Mouse (Mus musculus): ENCODE data around the gene Bcar3.
A peak's percentile ranks its signal among the peaks of the same experiment; 100 is the strongest.

Gene Bcar3

DNA sequence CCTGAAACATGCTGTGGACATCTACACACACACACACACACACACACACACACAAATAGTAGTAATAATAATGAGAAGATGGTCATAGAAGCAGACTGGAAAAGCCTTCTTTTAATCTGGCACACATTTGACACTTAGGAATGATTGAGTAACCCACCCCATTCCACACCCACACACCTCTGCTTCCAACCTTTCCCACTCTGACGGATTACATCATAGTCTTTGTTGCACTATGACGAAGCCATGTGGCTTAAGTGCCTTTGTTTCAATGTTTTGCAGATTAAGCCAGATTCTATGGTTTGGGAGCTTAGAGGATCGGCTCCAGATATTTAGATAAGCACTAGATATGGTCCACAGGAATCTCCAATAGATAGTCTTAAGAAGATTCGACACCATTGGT is 42.1 kb downstream of the Bcar3 start:
- no peak for DNase-seq (ENCODE audit: low spot score in 2 of 2)

DNA sequence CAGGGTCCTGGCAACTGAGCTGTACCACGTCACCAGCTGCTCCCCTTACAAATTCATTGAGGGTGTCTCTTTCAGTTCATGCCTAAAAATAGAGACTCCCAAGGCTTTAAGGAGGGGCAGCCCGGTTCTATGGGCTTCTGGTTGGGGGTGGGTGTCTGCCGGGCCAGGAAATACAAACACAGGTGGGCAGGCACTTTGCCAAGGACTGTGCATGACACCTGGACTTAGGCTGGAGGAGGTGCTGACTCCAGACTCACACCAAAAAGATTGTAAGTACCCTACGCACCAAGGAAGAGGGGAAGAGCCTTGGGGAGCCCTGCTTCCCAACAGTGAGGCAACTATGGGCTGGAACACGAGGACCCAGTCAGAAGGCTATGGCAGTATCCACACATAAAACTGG is 44.1 kb downstream of the Bcar3 start:
- no peak for DNase-seq (ENCODE audit: low spot score in 2 of 2)

DNA sequence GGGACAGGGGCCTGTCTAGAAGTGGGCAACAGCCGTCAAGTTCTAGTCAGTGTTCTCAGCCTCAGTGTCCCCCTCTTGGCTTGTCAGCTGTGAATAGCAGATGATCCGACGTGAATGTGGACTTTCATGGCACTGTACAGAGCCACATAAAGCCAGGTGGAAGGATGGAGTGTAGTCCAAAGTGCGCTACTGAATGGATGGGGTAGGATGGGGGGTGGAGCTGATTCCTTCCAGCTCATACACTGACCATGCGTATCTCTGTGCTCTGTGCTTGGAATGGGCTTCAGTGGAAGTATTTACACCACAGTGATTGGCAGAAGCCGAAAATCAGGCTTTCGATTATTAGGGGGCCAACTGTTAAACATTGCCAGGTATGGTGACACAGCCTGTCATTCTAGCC is 45.0 kb downstream of the Bcar3 start:
- no peak for DNase-seq (ENCODE audit: low spot score in 2 of 2)

DNA sequence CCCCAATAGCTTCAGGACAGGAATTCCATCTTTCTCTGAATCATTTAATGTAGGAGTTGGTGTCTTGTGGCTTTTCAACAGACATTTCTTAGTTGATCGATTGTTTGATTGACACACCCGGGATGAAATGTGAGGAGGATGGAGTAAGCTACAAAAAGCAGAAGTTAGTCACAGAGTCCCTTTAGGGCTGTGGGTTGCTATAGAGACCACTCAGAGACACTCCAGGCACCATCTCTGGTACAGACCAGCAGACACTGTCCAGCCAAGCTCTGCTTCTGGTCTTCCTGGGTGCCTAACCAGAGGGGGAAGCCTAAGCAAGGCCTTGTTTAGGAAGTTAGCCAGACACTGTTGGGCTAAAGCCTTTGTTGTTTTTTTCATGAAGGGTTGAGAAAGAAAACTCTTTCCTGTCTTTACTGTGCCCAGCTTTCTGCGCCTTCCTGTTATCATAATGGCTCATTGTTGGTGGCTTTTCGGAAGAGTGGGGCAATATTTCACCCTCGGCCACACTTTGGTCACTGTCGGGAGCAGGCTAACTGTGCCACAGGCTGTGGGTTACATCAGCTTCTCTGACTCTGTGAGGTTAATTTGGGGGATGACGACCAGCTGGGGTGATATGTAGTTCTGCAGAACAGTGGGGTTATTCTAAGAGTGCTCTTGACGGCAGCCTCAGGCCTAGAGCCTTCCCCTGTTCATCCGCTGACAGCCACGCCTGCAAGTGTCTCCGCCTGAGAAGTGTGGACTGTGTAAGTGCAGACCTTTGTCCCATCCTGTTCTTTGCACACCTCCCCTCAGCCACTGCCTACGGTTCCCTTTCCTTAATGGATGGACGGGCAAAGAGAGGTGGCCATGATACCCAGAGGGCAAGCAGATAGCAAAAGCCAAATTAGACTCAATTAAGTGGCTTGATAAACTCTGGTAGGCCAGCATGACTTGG is 46.5 kb downstream of the Bcar3 start:
- DNase-seq (ENCODE audit: low spot score in 2 of 2), result no peak

DNA sequence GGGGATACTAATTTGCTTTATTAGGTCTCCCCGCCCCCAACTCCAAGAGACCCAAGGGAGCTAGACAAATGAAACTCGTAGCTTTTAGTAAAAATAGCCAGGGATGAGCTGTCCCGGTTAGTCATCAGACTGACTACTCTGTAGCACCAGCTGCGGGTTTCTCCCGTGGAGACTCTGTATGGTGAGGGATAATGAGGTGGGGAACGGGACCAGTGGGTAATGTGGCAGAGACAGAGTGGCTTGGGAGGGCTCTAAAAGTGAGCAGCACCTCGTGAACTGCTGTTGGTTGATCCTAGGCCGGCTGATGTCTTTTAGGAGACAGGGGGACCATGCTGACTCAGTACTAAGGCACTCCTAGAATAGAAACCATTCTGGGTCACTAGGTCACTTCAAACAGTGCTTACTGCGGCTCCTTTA is 49.5 kb downstream of the Bcar3 start:
- no peak for DNase-seq (ENCODE audit: low spot score in 2 of 2)

DNA sequence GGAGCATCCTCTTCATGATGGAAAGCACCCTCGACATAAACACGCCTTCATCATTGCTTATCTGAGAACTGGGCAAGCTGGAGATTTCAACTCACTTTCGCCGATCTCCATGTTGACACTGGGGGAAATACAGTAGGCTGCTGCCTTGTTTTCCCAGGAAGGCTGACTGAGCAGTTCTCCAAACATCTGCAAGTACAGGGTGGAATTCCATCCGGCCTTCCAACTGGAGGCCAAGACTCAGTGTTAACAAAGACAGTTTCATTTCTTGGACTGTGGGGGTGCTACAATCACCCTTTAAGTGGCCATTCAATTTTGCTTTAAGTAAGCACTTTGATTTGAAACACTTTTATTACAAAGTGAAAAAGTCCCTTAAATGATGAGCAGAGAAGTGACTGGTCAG is 50.4 kb downstream of the Bcar3 start:
- no peak for DNase-seq (ENCODE audit: low spot score in 2 of 2)

DNA sequence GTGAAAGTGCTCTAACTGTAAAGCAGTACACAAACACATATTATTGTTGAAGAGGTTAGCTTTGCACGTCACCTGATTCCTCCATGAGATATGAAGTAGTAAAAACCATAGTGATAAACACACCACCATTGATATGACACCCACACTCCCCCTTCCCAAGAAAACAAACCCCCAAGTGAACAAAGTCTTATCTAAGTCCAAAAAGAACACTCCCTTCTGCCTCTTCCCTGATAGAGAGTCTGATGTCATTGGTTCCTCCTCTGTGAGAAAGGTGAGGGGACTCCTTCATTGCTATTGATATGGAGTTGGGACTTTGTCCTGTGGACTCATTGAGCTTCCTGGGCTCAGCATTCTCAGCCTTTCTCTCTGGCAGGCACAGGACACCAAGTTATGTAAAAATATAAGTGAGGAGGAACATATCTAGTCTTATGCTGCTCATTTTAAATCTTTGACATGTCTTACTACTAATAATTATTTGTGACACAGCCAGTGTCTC is 52.1 kb downstream of the Bcar3 start:
- no peak for DNase-seq (ENCODE audit: low spot score in 2 of 2)

DNA sequence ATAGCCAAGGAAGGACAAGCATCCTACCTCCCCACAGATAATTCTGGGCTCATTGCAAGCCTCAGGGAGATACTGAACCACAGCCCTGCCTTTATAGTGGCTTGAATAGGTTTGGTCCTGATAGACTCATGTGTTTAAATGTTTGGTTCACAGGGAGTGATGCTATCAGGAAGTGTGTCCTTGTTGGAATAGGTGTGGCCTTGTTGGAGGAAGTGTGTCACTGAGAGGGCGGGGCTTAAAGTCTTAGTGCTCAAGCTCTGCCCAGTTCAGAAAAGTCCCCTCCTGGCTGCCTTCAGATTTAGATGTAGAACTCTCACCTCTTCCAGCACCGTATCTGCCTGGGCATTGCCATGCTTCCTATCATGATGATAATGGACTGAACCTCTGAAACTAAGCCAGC is 52.7 kb downstream of the Bcar3 start:
- DNase-seq (ENCODE audit: low spot score in 2 of 2), result no peak

DNA sequence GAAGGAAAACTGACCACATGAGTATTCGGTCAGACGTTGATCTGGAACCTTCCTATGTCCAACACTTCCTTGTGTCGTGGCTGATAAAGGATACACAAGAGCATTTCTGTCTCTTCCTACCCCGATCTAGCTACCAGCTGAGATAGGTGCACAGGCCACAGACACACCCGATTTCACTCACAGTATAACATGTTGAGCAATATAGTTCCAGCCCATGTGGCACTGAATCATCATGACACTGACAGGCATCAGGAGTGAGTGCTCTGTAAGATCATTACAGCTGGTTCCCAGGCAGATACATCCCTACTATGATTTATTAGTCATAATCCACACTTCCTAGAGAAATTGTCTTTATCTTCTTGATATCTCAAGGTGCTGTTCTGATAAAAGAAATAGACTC is 54.7 kb downstream of the Bcar3 start:
- DNase-seq (ENCODE audit: low spot score in 2 of 2), result no peak

DNA sequence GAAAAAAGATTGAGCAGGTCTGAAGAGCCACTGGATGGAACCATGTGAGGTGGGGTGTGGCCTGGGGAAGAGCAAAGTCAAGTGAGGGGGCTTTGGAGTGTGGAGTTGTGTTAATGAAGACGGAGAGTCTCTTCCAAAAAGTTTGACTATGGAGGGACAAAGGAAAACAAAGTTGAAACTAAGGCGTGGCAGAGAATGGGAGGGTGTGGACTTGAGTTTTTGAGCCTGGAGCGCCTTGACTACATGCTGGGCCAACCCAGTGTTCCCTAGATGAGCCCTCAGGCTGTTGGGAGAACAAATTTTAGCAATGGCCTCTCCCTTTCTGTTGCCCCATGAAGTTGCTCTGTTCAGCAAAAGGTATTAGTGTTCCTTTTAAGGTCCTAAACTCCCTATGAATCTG is 58.9 kb downstream of the Bcar3 start:
- no peak for DNase-seq (ENCODE audit: low spot score in 2 of 2)

DNA sequence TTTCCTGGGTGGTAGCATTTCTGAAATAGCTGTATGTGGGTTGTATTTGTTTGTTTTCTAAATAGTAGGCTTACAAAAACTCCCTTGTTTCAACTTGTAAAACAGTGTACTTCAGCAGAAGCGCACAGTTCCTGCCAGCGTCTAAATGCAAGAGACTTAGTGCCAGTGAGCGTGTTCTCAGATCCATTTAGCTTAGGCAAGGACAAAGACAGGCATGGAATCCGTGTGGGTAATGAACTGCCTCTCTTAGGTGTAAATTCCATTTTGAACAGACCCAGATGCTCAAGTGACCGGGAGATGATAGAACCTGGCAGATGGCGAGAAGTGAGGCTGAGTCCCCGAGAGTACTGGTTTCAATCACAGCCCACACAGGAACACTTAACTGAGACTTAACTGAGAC is 65.5 kb downstream of the Bcar3 start:
- DNase-seq (ENCODE audit: low spot score in 2 of 2), result no peak

DNA sequence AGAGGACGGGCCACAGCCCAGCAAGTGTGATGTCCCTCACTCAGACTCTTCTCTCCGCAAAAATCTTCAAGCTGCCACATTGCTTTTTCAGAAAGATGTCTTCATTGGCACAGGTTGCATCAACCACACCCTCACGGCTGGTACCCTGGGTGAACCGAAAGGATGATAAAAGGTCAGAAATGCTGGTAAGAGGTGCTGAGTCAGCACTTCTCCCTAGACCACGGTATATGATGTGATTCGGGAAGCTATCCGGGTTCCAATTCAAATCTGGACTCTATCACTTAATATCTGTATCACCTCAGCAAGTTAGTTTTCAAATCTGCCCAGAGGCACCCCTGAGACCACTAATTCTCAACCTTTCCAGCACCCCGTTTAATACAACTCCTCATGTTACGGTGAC is 66.0 kb downstream of the Bcar3 start:
- DNase-seq (ENCODE audit: low spot score in 2 of 2), result no peak

DNA sequence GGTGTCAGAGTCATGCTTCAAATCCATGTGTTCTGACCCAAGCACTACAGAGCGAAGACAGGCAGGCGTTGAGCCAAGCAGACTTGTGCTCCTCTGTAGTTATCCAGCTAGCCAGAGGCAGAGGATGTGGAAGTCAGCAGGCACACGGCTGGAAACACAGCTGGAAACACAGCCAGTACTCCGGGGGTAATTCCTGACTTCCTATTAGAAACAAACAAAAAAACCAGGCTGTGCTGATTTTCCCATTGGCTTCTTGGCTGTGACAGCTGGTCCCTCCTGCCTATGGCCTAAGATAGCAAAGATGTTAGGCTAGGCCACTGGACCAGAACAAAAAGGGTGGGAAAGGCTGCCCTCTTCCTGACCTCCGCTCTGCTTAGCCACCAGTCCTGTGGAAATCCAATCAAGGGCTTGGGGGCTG is 66.8 kb downstream of the Bcar3 start:
- peak; percentile 54 to 82 for DNase-seq (ENCODE audit: low spot score in 2 of 2)

DNA sequence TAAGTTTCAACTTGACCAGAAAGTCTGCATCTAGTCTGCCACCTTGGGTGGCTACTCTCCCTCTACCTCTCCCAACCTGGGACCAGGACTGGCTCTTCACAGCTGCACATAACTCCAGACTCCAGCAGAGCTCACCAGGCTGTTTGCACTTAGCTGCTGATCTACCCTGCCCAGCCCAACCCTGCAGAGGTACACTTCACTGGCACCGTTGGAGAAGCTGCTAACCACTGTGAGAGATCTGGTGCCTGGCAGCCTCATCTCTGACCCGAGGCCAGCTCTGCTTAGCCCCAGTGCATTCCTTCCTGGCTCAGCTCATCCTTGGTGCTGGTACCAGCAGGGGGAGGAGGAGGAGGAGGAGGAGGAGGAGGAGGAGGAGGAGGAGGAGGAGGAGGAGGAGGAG is 68.8 kb downstream of the Bcar3 start:
- DNase-seq (ENCODE audit: low spot score in 2 of 2), result peak; percentile 11 to 20

DNA sequence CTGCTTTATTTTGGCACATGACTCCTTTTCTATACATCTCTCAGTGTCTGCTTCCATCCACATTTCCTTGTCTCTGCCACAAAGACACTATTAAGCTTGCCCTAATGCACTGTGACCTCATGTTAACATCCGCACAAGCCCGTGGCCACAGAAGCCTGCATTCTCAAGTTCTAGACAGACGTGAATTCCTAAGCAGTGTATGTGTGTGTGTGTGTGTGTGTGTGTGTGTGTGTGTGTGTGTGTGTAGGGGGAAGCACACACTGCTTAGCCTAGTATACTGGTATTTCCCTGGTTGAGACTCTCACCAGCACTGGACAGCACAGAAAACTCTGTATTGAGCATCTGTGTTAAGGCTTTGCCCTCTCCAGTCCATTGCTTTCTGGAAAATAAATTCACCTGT is 70.6 kb downstream of the Bcar3 start:
- DNase-seq (ENCODE audit: low spot score in 2 of 2), result no peak

DNA sequence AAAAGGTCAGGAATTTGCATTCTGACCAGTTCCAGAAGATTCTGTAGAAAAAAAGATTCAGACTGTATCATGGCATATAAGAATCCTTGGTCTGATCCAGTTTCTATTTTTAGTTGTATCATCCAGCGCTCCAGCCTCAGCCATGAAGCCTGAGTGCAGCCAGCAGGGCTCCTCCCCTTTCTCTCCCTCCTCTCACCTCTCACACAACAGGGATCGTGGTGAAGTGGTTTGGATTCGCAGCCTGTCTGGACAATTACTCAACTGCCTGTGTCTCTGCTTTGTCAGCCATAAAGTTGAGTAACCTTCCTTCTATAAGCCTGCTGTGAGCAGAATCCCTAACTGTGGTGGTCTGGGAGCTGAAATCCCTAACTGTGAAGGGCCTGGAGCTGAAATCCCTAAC is 71.4 kb downstream of the Bcar3 start:
- DNase-seq (ENCODE audit: low spot score in 2 of 2), result peak; percentile 41 to 52

DNA sequence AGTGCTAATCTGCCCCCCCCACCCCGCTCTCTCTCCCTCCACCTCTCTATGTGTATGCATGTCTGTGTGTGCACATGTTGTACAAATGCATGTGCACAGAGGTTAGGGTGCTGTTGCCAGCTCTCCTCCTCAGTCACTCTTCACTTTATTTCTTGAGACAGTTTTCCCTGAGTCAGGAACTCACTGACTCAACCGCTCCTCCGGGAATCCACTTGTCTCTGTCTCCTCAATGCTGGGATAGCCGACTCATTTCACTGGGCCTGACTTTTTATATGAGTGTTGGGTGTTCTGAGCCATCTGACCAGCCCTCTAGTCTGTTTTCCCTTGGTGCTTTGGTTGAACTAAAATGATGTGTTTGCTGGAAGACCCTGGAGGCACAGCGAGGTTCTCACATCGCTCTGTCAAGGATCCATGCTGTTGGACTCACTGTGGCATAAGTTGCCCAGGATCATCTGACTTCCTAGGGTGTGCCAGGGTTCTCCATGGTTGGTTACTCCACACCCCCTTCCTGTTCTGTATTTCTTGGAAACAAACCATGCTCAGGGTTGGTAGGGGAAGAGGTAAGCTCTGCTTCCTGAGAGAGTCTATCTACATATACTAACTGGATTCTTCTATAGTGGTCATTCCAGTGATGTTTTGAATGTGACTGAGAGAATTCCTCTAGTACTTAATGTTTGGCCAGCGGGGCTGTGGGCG is 77.9 kb downstream of the Bcar3 start:
- DNase-seq (ENCODE audit: low spot score in 2 of 2), result no peak

DNA sequence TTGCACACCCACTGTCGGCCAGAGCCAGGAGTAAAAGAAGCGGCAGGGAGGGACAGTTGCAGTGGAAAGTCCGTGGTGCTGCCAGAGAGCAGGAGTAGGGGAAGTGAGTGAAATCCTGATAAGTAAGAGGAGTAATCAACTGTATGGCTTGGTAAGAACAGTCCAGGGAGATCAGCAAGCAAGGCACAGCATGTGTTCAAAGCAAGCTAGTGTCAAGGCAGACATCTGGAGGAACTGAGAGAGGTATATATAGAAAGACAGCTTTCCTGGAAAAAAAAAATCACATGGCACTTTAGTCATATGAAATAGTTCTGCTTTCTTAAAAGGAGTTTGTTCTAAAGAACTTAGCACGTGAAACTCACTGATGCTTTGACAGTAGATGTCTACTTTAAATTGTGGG is 78.7 kb downstream of the Bcar3 start:
- DNase-seq (ENCODE audit: low spot score in 2 of 2), result no peak

DNA sequence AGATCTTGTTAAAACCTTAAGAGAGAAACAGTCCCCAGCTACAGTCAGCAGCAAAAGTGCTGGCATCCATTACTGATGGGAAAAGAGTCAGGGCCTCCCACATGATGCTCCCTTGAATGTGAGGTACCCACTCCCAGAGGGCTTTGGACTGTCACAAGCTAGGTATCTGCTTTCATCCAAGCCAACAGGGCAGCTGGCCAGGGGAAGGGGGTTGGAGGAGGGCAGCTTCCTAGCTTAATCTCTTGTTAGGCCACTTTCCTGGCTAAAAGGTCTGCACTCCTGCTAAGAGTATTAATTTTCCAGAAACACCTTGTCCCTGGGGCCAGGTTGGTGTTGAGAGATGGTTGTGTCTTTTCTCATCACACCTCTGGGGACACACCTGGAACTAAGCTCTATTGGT is 82.1 kb downstream of the Bcar3 start:
- no peak for DNase-seq (ENCODE audit: low spot score in 2 of 2)

DNA sequence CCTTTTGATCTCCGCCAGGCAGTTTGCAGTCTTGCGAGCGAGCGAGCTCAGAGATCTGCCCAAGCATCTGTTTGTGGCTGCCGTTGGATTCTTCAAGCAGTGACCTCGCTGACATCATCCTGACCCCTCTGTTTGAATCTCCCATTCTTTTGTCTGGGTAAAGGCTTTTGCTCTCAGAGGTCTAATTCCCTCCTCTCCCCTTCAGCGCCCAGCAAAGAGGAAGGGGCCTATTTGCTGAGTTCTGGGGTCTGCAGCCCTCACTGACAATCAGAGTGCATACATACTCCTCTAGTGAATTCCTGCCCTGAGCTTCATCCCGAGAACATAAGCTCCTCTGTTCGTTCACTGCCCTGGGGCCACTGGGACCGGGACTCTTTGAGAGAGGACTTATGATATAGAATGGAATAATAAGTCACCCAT is 82.5 kb downstream of the Bcar3 start:
- DNase-seq (ENCODE audit: low spot score in 2 of 2), result no peak

DNA sequence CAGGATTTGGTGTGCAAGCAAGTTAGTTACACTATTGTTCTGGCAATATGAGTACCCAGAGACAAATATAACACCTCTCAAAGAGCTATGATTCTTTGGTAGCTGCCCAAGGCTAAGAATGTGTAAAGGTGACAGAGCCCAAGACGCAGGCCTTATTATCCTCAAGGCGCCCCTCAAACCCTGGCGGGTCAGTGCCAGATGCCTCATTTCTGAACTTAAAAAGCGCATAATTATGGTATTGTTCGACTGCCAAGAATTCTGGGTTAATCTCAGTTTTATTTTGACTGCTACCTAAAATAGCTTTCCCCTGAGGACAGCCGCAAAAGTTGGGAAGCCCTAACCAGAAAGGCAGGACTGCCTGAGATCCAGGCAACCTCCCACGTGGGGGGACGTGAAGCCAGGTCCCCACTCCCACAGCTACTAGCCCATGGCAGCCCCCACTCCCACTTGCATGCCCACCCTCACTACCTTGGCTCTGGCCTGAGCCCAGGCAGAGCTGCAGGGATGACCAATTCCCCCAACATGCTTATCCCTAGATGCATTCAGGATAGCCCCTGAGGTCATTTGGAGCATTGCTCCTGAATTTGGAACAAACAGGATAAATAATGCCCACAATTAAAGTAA is 83.0 kb downstream of the Bcar3 start:
- DNase-seq (ENCODE audit: low spot score in 2 of 2), result peak in 1 of 2 experiments; percentile 5

DNA sequence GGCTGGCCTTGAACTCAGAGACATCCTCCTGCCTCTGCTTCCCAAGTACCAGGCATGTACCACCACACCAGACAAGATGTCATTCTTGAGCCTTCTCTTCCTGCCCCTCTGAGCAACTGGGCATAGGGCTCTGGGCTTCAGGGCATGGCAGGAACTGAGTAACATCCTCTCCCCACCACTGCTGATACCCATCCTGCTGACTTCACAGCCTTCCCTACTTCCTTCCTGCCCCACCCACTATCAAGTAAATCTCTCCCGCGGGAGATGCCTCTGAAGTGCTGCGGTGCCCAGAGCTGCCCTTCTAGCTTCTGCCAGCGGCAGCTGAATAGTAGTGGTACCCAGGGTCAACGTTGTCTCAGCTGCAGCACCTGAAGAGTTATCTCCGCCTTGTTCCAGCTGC is 84.7 kb downstream of the Bcar3 start:
- DNase-seq (ENCODE audit: low spot score in 2 of 2), result no peak

DNA sequence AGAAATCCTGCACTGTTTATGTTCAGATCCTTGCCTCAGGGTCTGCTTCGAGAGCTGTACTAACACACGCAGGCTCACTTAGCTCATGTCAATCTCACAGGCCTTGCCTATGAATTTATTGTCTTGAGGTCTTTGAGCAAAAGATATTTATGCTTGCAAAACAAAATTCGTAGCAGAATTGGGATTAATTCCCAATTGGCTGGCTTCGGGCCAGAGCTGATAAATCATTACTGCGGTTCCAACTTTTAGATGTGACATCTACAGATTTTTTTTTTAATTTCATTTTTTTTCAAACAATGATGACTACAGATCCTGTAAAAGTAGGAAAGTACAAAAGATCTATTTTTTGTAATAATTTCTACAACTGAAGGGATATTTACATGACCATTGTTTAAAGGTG is 86.8 kb downstream of the Bcar3 start:
- no peak for DNase-seq (ENCODE audit: low spot score in 2 of 2)
